Mouse (Mus musculus) kidney, adult 2 months (tissue): ENCODE data around the gene Nod1.

Experiments used
- CTCF ChIP-seq: fragments of 200-500 bp; conservative IDR thresholded peaks from 2 replicates; pipeline ENCODE4 v1.5.1; 2011; ENCODE audit warnings: low read depth, mild to moderate bottlenecking, control low read depth, low read length, moderate library complexity, mixed read lengths; ENCODE audit not compliant: insufficient read depth, insufficient read length
- POLR2A ChIP-seq: fragments of 200-500 bp; IDR thresholded peaks from one replicate; pipeline ENCODE4 v1.6.1; 2011; ENCODE audit warnings: low read depth, low read length, control low read depth

GRCm38 (mm10) chr6:54927946-54928345 is 44.5 kb downstream of the Nod1 start:
- TF ChIP-seq CTCF = no peak
- TF ChIP-seq POLR2A = no peak
